Mouse (Mus musculus): ENCODE measurements around the gene Taok1. TPM values are rescaled to one million over a fixed set of nuclear protein-coding genes. Genes with fewer than 3 reads are reported as not detected.
A peak's percentile ranks its signal among the peaks of the same experiment; 100 is the strongest.
"Not testable (repeated sequence)": the region's sequence is repeated elsewhere in the genome, so short reads cannot be mapped to it uniquely, and the experiment has no call there.

Gene Taok1
- 20.4 and 20.8 TPM in 2 replicates for polyA plus RNA-seq (2014; fragmentation: Nextera tagmentation; extraction: Ambion mirVana)

DNA sequence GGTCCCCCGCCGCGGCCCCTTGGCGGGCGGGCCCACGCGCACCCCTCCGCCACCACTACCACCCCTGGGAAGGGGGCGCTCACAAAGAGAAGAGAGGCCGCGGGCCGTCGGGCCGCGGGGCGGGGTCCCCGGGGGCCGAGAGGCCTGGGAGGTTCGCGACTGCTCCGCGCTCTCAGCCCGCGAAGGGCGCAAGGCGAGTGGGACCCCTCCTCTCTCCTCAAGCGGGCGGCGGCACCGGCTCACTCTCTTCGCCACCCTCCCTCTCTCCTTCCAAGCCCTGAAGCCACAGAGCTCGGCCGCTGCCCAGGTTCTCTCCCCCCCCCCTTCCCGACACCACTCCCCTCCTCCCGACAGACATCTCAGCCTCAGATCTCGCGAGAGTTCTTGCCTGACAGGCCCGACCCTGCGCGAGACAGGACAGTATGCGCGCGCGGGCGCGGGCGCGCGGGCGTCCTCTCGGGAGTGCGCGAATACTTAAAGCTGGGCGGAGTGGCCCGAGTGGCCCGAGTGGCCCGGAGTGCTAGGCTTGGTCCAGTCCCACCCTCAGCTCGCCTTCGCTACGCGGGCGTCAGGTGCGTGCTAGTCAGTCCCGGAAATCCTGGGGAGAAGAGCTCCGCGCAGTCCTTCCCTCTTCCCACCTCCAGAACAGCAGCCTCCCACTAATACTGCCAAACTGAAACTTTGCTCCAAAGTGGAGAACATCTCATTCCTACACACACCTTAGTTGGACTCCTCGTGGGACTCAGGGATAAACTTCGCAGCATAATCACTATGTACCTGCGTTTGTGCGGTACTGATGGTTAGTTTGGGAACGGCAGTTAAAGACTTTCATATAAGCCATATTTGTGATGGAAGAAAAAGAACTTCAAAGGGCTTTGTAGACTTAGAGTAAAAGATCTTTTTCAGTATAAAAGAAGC, at the start of gene Taok1:
Taok1 (minus strand) TSS at position 278 of the 918 bp plus-strand sequence.
- peak within 1 kb of the TSS; percentile 90 to 94 for H3K27ac ChIP-seq (replicated peaks in 1 of 2; ENCODE audit: control insufficient read depth in 1 of 2, insufficient read depth in 1 of 2, low read depth in 2 of 2, low read length in 2 of 2)
- peaks cover 6% of the 10 kb centered on the region; the same call in 1 of the 2 replicates for H3K36me3 ChIP-seq (ENCODE audit: control insufficient read depth, insufficient read depth, low read length)
- peak within 1 kb of the TSS; percentile 96 for H3K4me2 ChIP-seq (ENCODE audit: low read length)
- peak within 1 kb of the TSS; percentile 98 for H3K9ac ChIP-seq (ENCODE audit: low read length)
- H3K4me3 ChIP-seq (ENCODE audit: control insufficient read depth in 1 of 2, insufficient read depth in 1 of 2, low read depth in 1 of 2, low read length in 2 of 2): peak within 1 kb of the TSS; percentile 89 to 99
- WGBS: 1% methylated on average over 53 of the region's 71 CpGs
- peaks cover 0 to 19% of the 10 kb centered on the region in 2 experiments; a peak in 2 of 4 replicates for H3K4me1 ChIP-seq (ENCODE audit: control insufficient read depth in 2 of 2, insufficient read depth in 2 of 2, low read length in 2 of 2)
- H3K9me3 ChIP-seq (ENCODE audit: control insufficient read depth, low read length): no peaks in the 10 kb centered on the region
- ATAC-seq (ENCODE audit: insufficient number of reproducible peaks, insufficient read depth, low FRiP score, low read depth): peak; percentile 89
- no peaks in the 10 kb centered on the region for H3K27me3 ChIP-seq (ENCODE audit: control insufficient read depth, insufficient read depth, low read length)

GRCm38 (mm10) chr11:77653406-77654190, 46.0 kb upstream of the Taok1 start:
- 94% methylated on average over 4 of the region's 4 CpGs for WGBS
- not testable (repeated sequence) for H3K36me3 ChIP-seq (ENCODE audit: control insufficient read depth, insufficient read depth, low read length); H3K4me1 ChIP-seq (ENCODE audit: control insufficient read depth in 2 of 2, insufficient read depth in 2 of 2, low read length in 2 of 2); H3K9ac ChIP-seq (ENCODE audit: low read length); H3K4me2 ChIP-seq (ENCODE audit: low read length); H3K9me3 ChIP-seq (ENCODE audit: control insufficient read depth, low read length); ATAC-seq (ENCODE audit: insufficient number of reproducible peaks, insufficient read depth, low FRiP score, low read depth); H3K27ac ChIP-seq (replicated peaks in 1 of 2; ENCODE audit: control insufficient read depth in 1 of 2, insufficient read depth in 1 of 2, low read depth in 2 of 2, low read length in 2 of 2); H3K4me3 ChIP-seq (ENCODE audit: control insufficient read depth in 1 of 2, insufficient read depth in 1 of 2, low read depth in 1 of 2, low read length in 2 of 2); H3K27me3 ChIP-seq (ENCODE audit: control insufficient read depth, insufficient read depth, low read length)

GRCm38 (mm10) chr11:77652484-77652883, 44.9 kb upstream of the Taok1 start:
- ATAC-seq (ENCODE audit: insufficient number of reproducible peaks, insufficient read depth, low FRiP score, low read depth): no peak
- 48% methylated on average over 6 of the region's 6 CpGs for WGBS
- H3K27ac ChIP-seq (replicated peaks in 1 of 2; ENCODE audit: control insufficient read depth in 1 of 2, insufficient read depth in 1 of 2, low read depth in 2 of 2, low read length in 2 of 2): no peak overlapping the region
- no peak overlapping the region for H3K4me3 ChIP-seq (ENCODE audit: control insufficient read depth in 1 of 2, insufficient read depth in 1 of 2, low read depth in 1 of 2, low read length in 2 of 2)
- H3K27me3 ChIP-seq (ENCODE audit: control insufficient read depth, insufficient read depth, low read length): no peaks in the 10 kb centered on the region
- H3K4me1 ChIP-seq (ENCODE audit: control insufficient read depth in 2 of 2, insufficient read depth in 2 of 2, low read length in 2 of 2): no peaks in the 10 kb centered on the region
- no peaks in the 10 kb centered on the region for H3K36me3 ChIP-seq (ENCODE audit: control insufficient read depth, insufficient read depth, low read length)
- no peak overlapping the region for H3K9ac ChIP-seq (ENCODE audit: low read length)
- H3K9me3 ChIP-seq (ENCODE audit: control insufficient read depth, low read length): no peaks in the 10 kb centered on the region
- no peak overlapping the region for H3K4me2 ChIP-seq (ENCODE audit: low read length)

DNA sequence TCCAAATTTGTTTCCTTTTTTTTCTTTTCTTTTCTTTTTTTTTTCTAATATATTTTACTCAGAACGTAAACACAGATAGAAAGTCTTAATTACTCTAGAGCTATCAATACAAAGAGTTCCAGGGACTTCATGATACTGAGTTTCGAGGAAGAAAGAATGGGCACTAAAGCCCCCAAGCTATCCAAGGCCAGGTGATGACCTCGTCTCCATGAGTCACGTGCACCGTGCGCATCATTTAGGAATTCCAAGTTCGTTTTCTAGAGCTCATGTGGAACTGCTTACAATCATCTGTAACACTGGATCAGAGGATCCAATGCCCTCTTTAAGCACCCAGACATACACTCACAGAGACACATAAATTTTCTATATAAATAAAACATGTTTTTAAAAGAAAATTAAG, 41.3 kb upstream of the Taok1 start:
- 72% methylated on average over 7 of the region's 7 CpGs for WGBS
- no peaks in the 10 kb centered on the region for H3K36me3 ChIP-seq (ENCODE audit: control insufficient read depth, insufficient read depth, low read length)
- H3K4me3 ChIP-seq (ENCODE audit: control insufficient read depth in 1 of 2, insufficient read depth in 1 of 2, low read depth in 1 of 2, low read length in 2 of 2): no peak overlapping the region

GRCm38 (mm10) chr11:77645481-77645880, 37.9 kb upstream of the Taok1 start:
- 0 out of 4 replicates have a peak, but pooled peaks cover 2 to 5% of the 10 kb centered on the region in 2 experiments for H3K4me1 ChIP-seq (ENCODE audit: control insufficient read depth in 2 of 2, insufficient read depth in 2 of 2, low read length in 2 of 2)
- no peak overlapping the region for H3K4me3 ChIP-seq (ENCODE audit: control insufficient read depth in 1 of 2, insufficient read depth in 1 of 2, low read depth in 1 of 2, low read length in 2 of 2)
- no peak overlapping the region for H3K4me2 ChIP-seq (ENCODE audit: low read length)
- no peak overlapping the region for H3K9ac ChIP-seq (ENCODE audit: low read length)
- 75% methylated on average over 4 of the region's 4 CpGs for WGBS
- no peaks in the 10 kb centered on the region for H3K36me3 ChIP-seq (ENCODE audit: control insufficient read depth, insufficient read depth, low read length)
- no peaks in the 10 kb centered on the region for H3K27me3 ChIP-seq (ENCODE audit: control insufficient read depth, insufficient read depth, low read length)
- H3K27ac ChIP-seq (replicated peaks in 1 of 2; ENCODE audit: control insufficient read depth in 1 of 2, insufficient read depth in 1 of 2, low read depth in 2 of 2, low read length in 2 of 2): no peak overlapping the region
- no peaks in the 10 kb centered on the region for H3K9me3 ChIP-seq (ENCODE audit: control insufficient read depth, low read length)
- no peak for ATAC-seq (ENCODE audit: insufficient number of reproducible peaks, insufficient read depth, low FRiP score, low read depth)

More for the DNA sequence above, 41.3 kb upstream of the Taok1 start:
- ATAC-seq (ENCODE audit: insufficient number of reproducible peaks, insufficient read depth, low FRiP score, low read depth): no peak
- Histone ChIP-seq H3K4me2 (ENCODE audit: low read length) (no peak overlapping the region), H3K9me3 (ENCODE audit: control insufficient read depth, low read length) (no peaks in the 10 kb centered on the region), H3K27me3 (ENCODE audit: control insufficient read depth, insufficient read depth, low read length) (no peaks in the 10 kb centered on the region), H3K9ac (ENCODE audit: low read length) (no peak overlapping the region), H3K27ac (replicated peaks in 1 of 2; ENCODE audit: control insufficient read depth in 1 of 2, insufficient read depth in 1 of 2, low read depth in 2 of 2, low read length in 2 of 2) (no peak overlapping the region), H3K4me1 (ENCODE audit: control insufficient read depth in 2 of 2, insufficient read depth in 2 of 2, low read length in 2 of 2) (no peaks in the 10 kb centered on the region)

DNA sequence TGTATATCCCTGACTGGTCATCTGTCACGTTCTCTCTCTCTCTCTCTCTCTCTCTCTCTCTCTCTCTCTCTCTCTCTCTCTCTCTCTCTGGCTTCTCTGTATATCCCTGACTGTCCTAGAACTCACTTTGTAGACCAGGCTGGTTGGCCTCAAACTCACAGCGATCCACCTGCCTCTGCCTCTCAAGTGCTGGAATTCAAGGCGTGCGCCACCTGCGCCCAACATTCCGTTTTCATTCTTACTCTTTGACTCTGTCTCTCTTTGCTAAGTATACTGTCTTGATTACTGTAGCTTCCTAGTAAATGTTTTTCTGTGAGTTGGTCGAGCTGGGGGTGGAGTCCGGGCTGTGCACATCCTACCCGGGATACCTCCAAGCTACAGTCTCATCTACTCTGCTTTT, 33.8 kb upstream of the Taok1 start:
- no peaks in the 10 kb centered on the region for H3K9me3 ChIP-seq (ENCODE audit: control insufficient read depth, low read length)
- 0 out of 4 replicates have a peak, but pooled peaks cover 2 to 5% of the 10 kb centered on the region in 2 experiments for H3K4me1 ChIP-seq (ENCODE audit: control insufficient read depth in 2 of 2, insufficient read depth in 2 of 2, low read length in 2 of 2)
- H3K27me3 ChIP-seq (ENCODE audit: control insufficient read depth, insufficient read depth, low read length): no peaks in the 10 kb centered on the region
- no peak overlapping the region for H3K4me3 ChIP-seq (ENCODE audit: control insufficient read depth in 1 of 2, insufficient read depth in 1 of 2, low read depth in 1 of 2, low read length in 2 of 2)
- no peak overlapping the region for H3K27ac ChIP-seq (replicated peaks in 1 of 2; ENCODE audit: control insufficient read depth in 1 of 2, insufficient read depth in 1 of 2, low read depth in 2 of 2, low read length in 2 of 2)
- no peak overlapping the region for H3K4me2 ChIP-seq (ENCODE audit: low read length)
- H3K9ac ChIP-seq (ENCODE audit: low read length): no peak overlapping the region
- WGBS: 81% methylated on average over 8 of the region's 9 CpGs
- no peaks in the 10 kb centered on the region for H3K36me3 ChIP-seq (ENCODE audit: control insufficient read depth, insufficient read depth, low read length)
- no peak for ATAC-seq (ENCODE audit: insufficient number of reproducible peaks, insufficient read depth, low FRiP score, low read depth)

DNA sequence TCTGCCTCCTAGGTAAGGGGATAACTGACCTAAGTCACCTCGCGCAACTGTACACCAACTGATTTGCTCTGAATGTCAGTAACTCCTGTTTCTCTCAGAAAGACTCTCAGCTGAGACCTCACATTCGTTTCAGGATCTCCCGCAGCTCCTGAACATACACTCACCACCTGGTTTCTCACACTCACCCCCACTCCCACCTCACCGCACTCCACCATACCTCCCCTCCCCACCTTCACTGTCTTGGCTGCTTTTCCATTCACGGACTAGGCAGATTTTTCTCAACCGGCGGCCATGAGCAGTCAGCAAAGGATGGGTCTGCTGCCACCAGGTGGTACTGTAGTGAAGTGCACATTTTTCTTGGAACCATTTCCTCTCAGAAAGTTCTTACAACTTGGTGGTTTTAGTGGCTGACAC, 22.6 kb upstream of the Taok1 start:
- no peaks in the 10 kb centered on the region for H3K27me3 ChIP-seq (ENCODE audit: control insufficient read depth, insufficient read depth, low read length)
- H3K36me3 ChIP-seq (ENCODE audit: control insufficient read depth, insufficient read depth, low read length): no peaks in the 10 kb centered on the region
- no peaks in the 10 kb centered on the region for H3K9me3 ChIP-seq (ENCODE audit: control insufficient read depth, low read length)
- H3K4me1 ChIP-seq (ENCODE audit: control insufficient read depth in 2 of 2, insufficient read depth in 2 of 2, low read length in 2 of 2): peaks cover under 1 to 8% of the 10 kb centered on the region in 2 experiments; a peak in 2 of 4 replicates
- no peak; the same call in 1 of the 2 replicates for ATAC-seq (ENCODE audit: insufficient number of reproducible peaks, insufficient read depth, low FRiP score, low read depth)
- H3K4me2 ChIP-seq (ENCODE audit: low read length): peak overlapping the region; percentile 68
- 10% methylated on average over 8 of the region's 8 CpGs for WGBS
- no peak overlapping the region for H3K27ac ChIP-seq (replicated peaks in 1 of 2; ENCODE audit: control insufficient read depth in 1 of 2, insufficient read depth in 1 of 2, low read depth in 2 of 2, low read length in 2 of 2)
- peak overlapping the region; percentile 63; the same call in 1 of the 2 replicates for H3K9ac ChIP-seq (ENCODE audit: low read length)
- H3K4me3 ChIP-seq (ENCODE audit: control insufficient read depth in 1 of 2, insufficient read depth in 1 of 2, low read depth in 1 of 2, low read length in 2 of 2): peak overlapping the region; percentile 38 to 40
